Comparison of ENCODE assay signal across 13 mouse cellular contexts in the genomic region with DNA sequence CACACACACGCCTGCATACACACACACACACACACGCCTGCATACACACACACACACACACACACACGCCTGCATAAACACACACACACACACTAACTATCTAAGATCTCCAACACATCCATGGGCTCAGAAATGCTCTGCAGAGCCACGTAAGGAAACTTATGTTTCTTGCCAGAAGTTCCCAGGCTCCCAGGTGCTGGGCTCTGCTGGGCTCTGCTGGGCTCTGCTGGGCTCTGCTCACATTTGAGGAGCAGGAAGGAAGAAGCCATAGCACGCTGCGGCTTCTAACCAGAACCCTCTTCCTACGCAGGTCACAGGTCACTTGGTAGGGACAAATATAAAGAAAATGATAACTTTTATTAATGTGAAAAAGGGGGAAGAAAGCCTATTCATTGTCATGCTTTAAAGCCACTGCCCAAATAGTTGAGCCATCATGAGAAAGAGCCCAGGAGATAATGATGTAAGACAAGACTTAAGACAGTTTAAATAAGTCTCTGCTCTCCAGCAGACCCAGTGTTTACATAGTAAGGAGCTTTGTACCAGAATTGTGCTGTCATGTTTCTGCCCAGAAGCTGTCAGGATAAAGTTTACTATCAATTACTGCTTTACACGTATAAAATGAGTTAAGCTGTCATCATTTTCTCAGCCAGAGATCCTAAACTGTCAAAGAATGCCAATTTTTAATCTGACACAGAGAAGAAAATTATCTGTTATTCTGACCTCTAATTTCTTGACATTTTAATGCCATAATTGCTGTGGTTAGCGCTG.
DNase-seq lines count a peak whose midpoint lies in the region; ATAC-seq lines count a peak whose summit lies in the region.
"Had no signal": no experiment of that assay in that cellular context is flagged by ENCODE, and none has a peak within 500 bp of the region (broad histone marks: within the 10 kb centered on the region; RNA-seq: fewer than 3 reads in every experiment).

No protein-coding gene starts in this region.

- no peak overlapping the region for H3K9ac ChIP-seq in embryonic facial prominence, embryonic 14.5 days (ENCODE audit: low read depth, low read length)
- H3K9ac ChIP-seq: hindbrain, embryonic 12.5 days; liver, postnatal 0 days had no signal

- H3K4me1 ChIP-seq in heart, embryonic 10.5 days, result peaks cover 6% of the 10 kb centered on the region; the same call in 1 of the 2 replicates
- H3K4me1 ChIP-seq in embryonic facial prominence, embryonic 14.5 days (ENCODE audit: control insufficient read depth, insufficient read depth, low read length), result no peaks in the 10 kb centered on the region

- WGBS in heart, embryonic 10.5 days, result 67% methylated on average over 8 of the region's 9 CpGs
- 55% methylated on average over 8 of the region's 9 CpGs for WGBS in embryonic facial prominence, embryonic 14.5 days

- peak; percentile 66 for ATAC-seq in embryonic facial prominence, embryonic 14.5 days (ENCODE audit: low read depth)
- ATAC-seq: liver, postnatal 0 days had no signal

- no peak overlapping the region for H3K4me2 ChIP-seq in embryonic facial prominence, embryonic 14.5 days (ENCODE audit: low read depth, low read length)
- H3K4me2 ChIP-seq: hindbrain, embryonic 12.5 days had no signal

- no peaks in the 10 kb centered on the region for H3K9me3 ChIP-seq in heart, embryonic 10.5 days
- no peaks in the 10 kb centered on the region for H3K9me3 ChIP-seq in embryonic facial prominence, embryonic 14.5 days (ENCODE audit: control insufficient read depth, low read length)
- H3K9me3 ChIP-seq: hindbrain, embryonic 12.5 days had no signal

- H3K27me3 ChIP-seq in heart, embryonic 10.5 days (ENCODE audit: insufficient read depth, poor library complexity, severe bottlenecking), result no peaks in the 10 kb centered on the region
- no peaks in the 10 kb centered on the region for H3K27me3 ChIP-seq in embryonic facial prominence, embryonic 14.5 days (replicated peaks; ENCODE audit: control insufficient read depth, insufficient read depth, low read length)
- H3K27me3 ChIP-seq: hindbrain, embryonic 12.5 days had no signal

- peak; percentile 9 for DNase-seq in heart, postnatal 4 days
- no peak for DNase-seq in heart, embryonic 10.5 days (ENCODE audit: low spot score)
- DNase-seq in thymus, postnatal 0 days (ENCODE audit: low spot score), result peak; percentile 9
- DNase-seq in thymus, adult 18-20 months, result no peak
- DNase-seq in embryonic facial prominence, embryonic 14.5 days (ENCODE audit: low spot score), result peak; percentile 63
- DNase-seq in thymus, postnatal 4 days, result peak; percentile 43
- no peak for DNase-seq in testis, postnatal 10 days (ENCODE audit: low spot score)
- DNase-seq: adrenal gland, postnatal 25 days; cerebellum, adult 9-11 months; heart, adult 2 months; liver, postnatal 0 days had no signal

- no peak overlapping the region for H3K27ac ChIP-seq in heart, embryonic 10.5 days
- H3K27ac ChIP-seq in embryonic facial prominence, embryonic 14.5 days (replicated peaks; ENCODE audit: low read depth, low read length), result no peak overlapping the region
- H3K27ac ChIP-seq: heart, adult 2 months; hindbrain, embryonic 12.5 days had no signal

- H3K36me3 ChIP-seq in heart, embryonic 10.5 days, result no peaks in the 10 kb centered on the region
- peaks cover 6% of the 10 kb centered on the region; the same call in 1 of the 2 replicates for H3K36me3 ChIP-seq in embryonic facial prominence, embryonic 14.5 days (ENCODE audit: control insufficient read depth, insufficient read depth, low read length)
- H3K36me3 ChIP-seq: hindbrain, embryonic 12.5 days had no signal

- no peak overlapping the region for H3K4me3 ChIP-seq in heart, embryonic 10.5 days
- no peak overlapping the region for H3K4me3 ChIP-seq in embryonic facial prominence, embryonic 14.5 days (ENCODE audit: low read depth, low read length)
- H3K4me3 ChIP-seq: erythroblast, embryonic 14.5 days; heart, adult 2 months; hindbrain, embryonic 12.5 days had no signal

Comparison
In these comparisons a context has a peak if more than half of its experiments do, and no peak if none do; other contexts are left out.
1. DNase-seq: peak in heart, postnatal 4 days (single experiment), thymus, postnatal 0 days (single experiment), embryonic facial prominence, embryonic 14.5 days (single experiment) and thymus, postnatal 4 days (single experiment); none in heart, embryonic 10.5 days (single experiment), thymus, adult 18-20 months (0 of 2) and testis, postnatal 10 days (single experiment).